Mouse (Mus musculus) right cerebral cortex, postnatal 14 days (tissue): Measurements from ENCODE around the gene Vmn1r120.
"Not testable (repeated sequence)": the region's sequence is repeated elsewhere in the genome, so short reads cannot be mapped to it uniquely, and the experiment has no call there.

Experiments
- DNase-seq: peaks from one replicate; pipeline ENCODE4 v3.0.0; 2022

Gene Vmn1r120

DNA sequence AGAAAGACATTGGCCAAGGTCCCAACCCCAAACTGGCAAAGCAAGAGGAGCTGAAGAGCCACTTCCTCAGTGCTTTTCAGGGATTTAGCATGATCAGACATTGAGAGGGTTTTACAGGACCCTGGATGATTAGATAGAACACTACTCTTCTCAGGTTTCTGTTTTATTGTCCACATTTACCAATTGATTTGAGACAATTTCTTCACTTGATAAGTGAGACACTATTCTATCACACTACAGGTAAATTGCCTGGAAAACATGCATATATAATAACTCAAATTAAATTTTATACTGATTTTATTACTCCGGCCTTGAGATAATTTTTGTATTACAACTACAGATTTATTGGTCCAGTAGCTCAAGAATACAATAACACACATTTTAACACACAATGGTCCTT, at the start of gene Vmn1r120:
Gene Vmn1r120, minus strand, starts transcription at position 101 of the 400 bp plus-strand sequence.
- not testable (repeated sequence) for DNase-seq

DNA sequence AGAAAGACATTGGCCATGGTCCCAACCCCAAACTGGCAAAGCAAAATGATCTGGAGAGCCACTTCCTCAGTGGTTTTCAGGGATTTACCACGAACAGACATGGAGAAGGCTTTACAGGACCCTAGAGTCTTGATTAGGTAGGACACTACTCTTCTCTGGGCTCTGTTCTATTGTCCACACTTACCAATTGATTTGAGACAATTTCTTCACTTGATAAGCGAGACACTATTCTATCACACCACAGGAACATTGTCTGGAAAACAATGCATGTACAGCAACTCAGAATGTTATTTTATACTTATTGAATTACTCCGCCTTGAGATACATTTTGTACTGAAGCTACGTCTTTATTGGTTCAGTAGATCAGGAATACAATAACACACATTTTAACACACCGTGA, 44.8 kb upstream of the Vmn1r120 start, which contains the start of gene Vmn1r121:
Gene Vmn1r121, minus strand, starts transcription at position 101 of the 400 bp plus-strand sequence.
- not testable (repeated sequence) for DNase-seq

DNA sequence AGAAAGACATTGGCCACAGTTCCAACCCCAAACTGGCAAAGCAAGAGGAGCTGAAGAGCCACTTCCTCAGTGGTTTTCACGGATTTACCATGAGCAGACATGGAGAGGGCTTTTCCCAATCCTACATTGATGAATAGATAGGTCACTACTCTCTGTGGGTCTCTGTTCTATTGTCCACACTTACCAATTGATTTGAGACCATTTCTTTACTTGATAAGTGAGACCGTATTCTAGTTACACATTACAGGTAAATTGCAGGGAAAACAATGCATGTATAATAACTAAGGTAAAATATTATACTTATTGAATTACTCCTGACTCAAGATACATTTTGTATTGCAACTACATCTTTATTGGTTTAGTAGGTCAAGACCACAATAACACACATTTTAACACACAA, 41.2 kb downstream of the Vmn1r120 start, which contains the start of gene Vmn1r119:
Gene Vmn1r119, minus strand, starts transcription at position 101 of the 400 bp plus-strand sequence.
- DNase-seq: not testable (repeated sequence)
